Mouse (Mus musculus) megakaryocyte, embryonic 14.5 days (primary cell): Measurements from ENCODE around the gene Fmnl1.

ENCODE experiments used
- FLI1 ChIP-seq: IDR thresholded peaks from 2 replicates; pipeline ENCODE4 v1.6.1; 2012; ENCODE audit warnings: low read length, inconsistent platforms, mixed read lengths
- GATA1 ChIP-seq: IDR thresholded peaks from 3 replicates; pipeline ENCODE4 v1.6.1; 2012; ENCODE audit warnings: mixed read lengths, low read length, inconsistent platforms, borderline replicate concordance

DNA sequence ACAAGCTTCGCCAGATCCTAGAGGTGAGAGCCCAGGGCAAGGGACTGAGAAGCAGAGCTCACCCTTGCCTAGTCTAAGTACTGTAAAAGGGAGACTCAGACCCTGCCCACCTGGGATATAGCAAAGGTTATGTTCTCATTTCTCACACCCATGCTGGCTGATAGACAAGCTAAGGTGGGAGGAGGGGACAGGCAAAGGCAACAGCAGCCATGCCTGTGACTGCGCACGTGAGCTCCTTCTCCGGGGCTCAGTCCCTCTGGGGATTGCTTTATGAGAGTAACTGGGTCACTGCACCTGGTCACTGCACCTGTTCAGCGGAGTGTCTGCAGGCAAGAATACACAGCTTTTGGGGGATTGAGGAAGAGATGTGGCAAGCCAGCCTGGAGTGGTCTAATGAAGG, 24.7 kb downstream of the Fmnl1 start:
- no peak for TF ChIP-seq GATA1
- TF ChIP-seq FLI1: no peak
